Mouse (Mus musculus) stomach, embryonic 16.5 days (tissue): Measurements from ENCODE around the gene A630095N17Rik. TPM values are rescaled to one million over a fixed set of nuclear protein-coding genes. Genes with fewer than 3 reads are reported as not detected.

Source experiments
- ATAC-seq: fragments of 200-750 bp; cut with Nextera tagmentation; 2 replicates; pipeline ENCODE4 v1.8.0; 2017; ENCODE audit warnings: moderate number of reproducible peaks, moderate TSS enrichment; ENCODE audit not compliant: insufficient read depth, low FRiP score
- H3K27ac ChIP-seq: fragments of 300-500 bp; sonication (generic); 2 replicates; pipeline ENCODE4 v1.5.1; 2014; ENCODE audit warnings: low read length
- H3K27me3 ChIP-seq: fragments of 300-500 bp; sonication (generic); 2 replicates; pipeline ENCODE4 v1.6.1; 2014; ENCODE audit warnings: low read length, control low read depth, mixed read lengths; ENCODE audit not compliant: control insufficient read depth, insufficient read depth
- H3K36me3 ChIP-seq: fragments of 300-500 bp; sonication (generic); 2 replicates; pipeline ENCODE4 v1.6.1; 2014; ENCODE audit warnings: low read length; ENCODE audit not compliant: control insufficient read depth, insufficient read depth
- H3K4me1 ChIP-seq: fragments of 300-500 bp; sonication (generic); 2 replicates; pipeline ENCODE4 v1.6.1; 2014; ENCODE audit warnings: low read length, control low read depth, mixed read lengths; ENCODE audit not compliant: control insufficient read depth, insufficient read depth
- H3K4me2 ChIP-seq: fragments of 300-500 bp; sonication (generic); 2 replicates; pipeline ENCODE4 v1.6.1; 2014; ENCODE audit warnings: low read depth, low read length, mixed read lengths
- H3K4me3 ChIP-seq: fragments of 300-500 bp; sonication (generic); replicated peaks from 2 replicates; pipeline ENCODE4 v1.5.1; 2014; ENCODE audit warnings: mild to moderate bottlenecking, low read length
- H3K9ac ChIP-seq: fragments of 300-500 bp; sonication (generic); 2 replicates; pipeline ENCODE4 v1.6.1; 2014; ENCODE audit warnings: low read length
- H3K9me3 ChIP-seq: fragments of 300-500 bp; sonication (generic); replicated peaks from 2 replicates; pipeline ENCODE4 v1.6.1; 2016; ENCODE audit warnings: low read length, control low read depth; ENCODE audit not compliant: control insufficient read depth
- WGBS: fragments of 180-500 bp; shearing (Covaris S2); extraction: QIAGEN DNeasy Blood & Tissue Kit; methylation state at CpG from one replicate; pipeline ENCODE4 v1.1.7; 2014; 5-methylcytosine and 5-hydroxymethylcytosine counted together
- polyA plus RNA-seq: library from polyadenylated mRNA; unstranded; fragments of >200 nt; fragmentation: Nextera tagmentation; extraction: Ambion mirVana; gene quantifications from 2 replicates; pipeline ENCODE4 v1.2.1, GENCODE M21; 2015

Gene A630095N17Rik
- polyA plus RNA-seq, 1 experiment from 2014 or later, result not detected

DNA sequence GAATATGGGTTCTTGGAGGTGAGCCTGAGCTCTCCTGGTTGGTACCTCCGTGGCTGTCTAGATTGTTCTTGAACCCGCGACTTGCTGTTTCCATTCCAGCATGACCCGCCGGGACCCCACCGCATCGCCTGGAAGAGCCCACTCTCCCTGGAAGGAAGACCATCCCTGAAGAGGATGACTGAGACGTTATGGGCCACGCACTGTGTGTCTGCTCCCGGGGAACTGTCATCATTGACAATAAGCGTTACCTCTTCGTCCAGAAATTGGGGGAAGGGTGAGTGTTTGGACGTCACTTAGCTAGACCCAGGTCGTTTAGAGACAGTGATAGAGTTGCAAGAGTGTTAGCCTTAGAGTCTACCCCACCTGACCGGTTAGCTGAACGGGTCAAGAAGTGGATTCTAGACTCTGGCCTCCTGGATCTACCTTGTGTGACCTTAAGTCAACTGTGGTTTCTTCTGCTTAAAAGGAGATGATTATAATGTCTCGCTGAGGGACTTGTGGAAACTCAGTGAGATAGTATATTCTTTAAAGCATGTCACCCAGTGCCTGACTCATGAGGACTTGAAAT lies 20.7 kb downstream of the A630095N17Rik start:
- Histone ChIP-seq H3K4me3 (peak overlapping the region; percentile 96), H3K9ac (peak overlapping the region; percentile 95), H3K4me2 (peak overlapping the region; percentile 88), H3K27ac (peak overlapping the region; percentile 43; the same call in 1 of the 2 replicates), H3K4me1 (peaks cover 32% of the 10 kb centered on the region), H3K36me3 (peaks cover 9% of the 10 kb centered on the region), H3K27me3 (no peaks in the 10 kb centered on the region), H3K9me3 (no peaks in the 10 kb centered on the region)
- no peak for ATAC-seq
- 9% methylated on average over 17 of the region's 17 CpGs for WGBS

DNA sequence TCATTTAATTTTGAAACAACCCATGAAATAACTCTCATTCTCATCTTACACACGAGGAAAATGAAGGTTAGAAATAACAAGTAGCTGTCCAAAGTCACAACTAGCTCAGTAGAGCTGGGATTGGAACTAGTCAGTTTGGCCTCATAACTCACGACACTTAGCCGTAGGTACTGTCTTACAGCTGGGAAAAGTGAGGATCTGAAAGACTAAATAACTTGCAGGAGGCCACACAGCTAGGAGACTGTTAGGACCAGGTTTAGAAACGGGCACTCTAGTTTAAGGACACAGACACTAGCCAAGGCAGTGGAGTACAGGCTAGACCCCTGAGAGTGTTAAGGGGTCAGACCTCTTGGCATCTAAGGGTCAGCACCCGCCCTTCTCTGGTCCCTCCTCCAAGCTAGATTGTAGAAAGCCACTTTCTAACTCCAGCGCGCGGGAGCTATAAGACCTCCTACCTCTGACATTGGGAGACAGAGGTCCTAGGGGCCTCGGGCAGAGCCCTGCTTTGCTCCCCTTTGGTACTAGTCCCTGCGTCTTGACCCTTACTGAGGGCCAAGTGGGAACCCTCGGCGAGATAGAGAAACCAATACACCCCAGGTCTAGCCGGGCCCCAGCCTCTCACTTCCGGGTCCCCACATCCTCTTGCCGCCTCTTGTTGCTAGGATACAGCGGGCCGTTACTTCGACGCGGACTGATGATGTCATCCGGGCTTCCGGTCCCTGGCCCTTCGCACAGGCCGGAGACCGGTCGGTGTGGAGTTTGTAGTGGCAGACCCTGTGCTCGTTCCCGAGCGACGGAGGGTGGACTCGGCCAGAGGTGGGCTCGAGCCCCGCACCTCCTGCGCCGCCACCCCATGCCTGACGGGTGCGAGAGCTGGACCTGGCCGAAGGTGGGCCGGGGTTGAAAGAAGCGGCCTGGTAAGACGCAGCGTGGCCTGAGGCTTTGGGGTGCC lies 21.5 kb downstream of the A630095N17Rik start, which contains the start of the genes Glb1l and Stk16:
TSS of gene Glb1l (minus strand) at position 678 of the 952 bp plus-strand sequence.
TSS of gene Stk16 (plus strand) at position 703 of the 952 bp plus-strand sequence.
- no peaks in the 10 kb centered on the region for H3K27me3 ChIP-seq
- peak within 1 kb of the TSS; percentile 43; the same call in 1 of the 2 replicates for H3K27ac ChIP-seq
- H3K9me3 ChIP-seq, result no peaks in the 10 kb centered on the region
- H3K9ac ChIP-seq, result peak within 1 kb of the TSS; percentile 95
- H3K36me3 ChIP-seq, result peaks cover 9% of the 10 kb centered on the region
- H3K4me2 ChIP-seq, result peak within 1 kb of the TSS; percentile 88
- peak; percentile 88 for ATAC-seq
- 4% methylated on average over 42 of the region's 42 CpGs for WGBS
- H3K4me1 ChIP-seq, result peaks cover 32% of the 10 kb centered on the region
- H3K4me3 ChIP-seq, result peak within 1 kb of the TSS; percentile 96

DNA sequence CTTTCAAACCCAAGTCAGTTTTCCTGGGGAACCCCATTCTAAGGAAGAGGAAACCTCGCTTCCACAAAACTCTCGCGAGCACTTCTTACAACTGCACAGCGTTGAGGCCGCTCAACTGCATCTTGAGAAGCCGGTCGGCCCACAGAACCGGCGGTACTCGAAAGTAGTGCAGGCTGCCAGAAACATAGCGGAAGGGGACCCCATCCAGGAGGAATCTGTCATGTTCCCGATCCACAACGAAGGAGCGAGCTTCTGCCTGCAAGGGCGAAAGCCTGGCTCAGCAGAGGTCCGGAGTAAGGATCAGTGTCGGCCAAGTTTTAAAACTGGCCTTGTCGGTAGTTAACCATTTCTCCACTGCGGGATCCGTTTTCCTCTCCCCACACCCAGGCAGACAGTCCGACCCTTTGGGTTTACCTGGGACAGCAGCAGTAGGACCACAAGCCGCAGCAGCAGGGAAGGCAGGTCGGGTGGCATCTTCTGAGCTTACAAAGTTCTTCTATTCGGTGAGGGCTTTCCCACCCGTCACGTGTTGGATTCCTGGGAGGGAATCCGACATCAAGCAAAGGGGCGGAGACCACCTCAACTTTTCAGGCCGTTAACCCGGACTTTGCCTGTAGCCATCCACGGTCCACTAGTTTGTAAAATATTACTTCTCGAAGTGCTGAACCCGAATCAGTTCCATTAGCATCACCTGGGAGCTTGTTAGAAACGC lies 22.8 kb downstream of the A630095N17Rik start:
- Histone ChIP-seq H3K4me1 (peaks cover 32% of the 10 kb centered on the region), H3K4me3 (peak overlapping the region; percentile 96), H3K27ac (peak overlapping the region; percentile 34), H3K36me3 (peaks cover 5% of the 10 kb centered on the region; the same call in 1 of the 2 replicates), H3K9me3 (no peaks in the 10 kb centered on the region), H3K27me3 (no peaks in the 10 kb centered on the region), H3K9ac (peak overlapping the region; percentile 75), H3K4me2 (peak overlapping the region; percentile 88)
- peak; percentile 10; the same call in 1 of the 2 replicates for ATAC-seq
- WGBS, result 10% methylated on average over 34 of the region's 34 CpGs

DNA sequence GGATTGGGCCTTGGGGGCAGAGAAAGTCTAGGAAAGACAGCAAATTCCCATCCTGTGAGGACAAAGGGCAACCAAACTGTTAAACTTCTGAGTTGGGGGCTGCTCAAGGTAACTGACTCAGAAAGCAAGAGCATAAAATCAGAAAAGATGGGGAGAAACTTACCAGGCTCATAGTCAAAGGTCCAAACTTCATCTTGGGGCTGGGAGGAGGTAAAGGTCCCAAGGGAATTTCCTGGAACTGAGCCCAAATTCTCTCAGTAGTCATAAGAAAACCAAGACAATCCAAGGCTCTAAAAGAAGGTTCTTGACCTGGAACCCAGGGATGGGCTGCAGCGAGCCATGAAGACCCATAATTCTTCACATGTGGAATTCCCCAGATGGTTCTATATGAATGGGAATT lies 30.7 kb downstream of the A630095N17Rik start:
- no peak overlapping the region for H3K4me2 ChIP-seq
- 84% methylated on average over 1 of the region's 1 CpGs for WGBS
- H3K9me3 ChIP-seq, result no peaks in the 10 kb centered on the region
- ATAC-seq, result no peak
- no peak overlapping the region for H3K9ac ChIP-seq
- H3K4me1 ChIP-seq, result no peaks in the 10 kb centered on the region
- H3K27ac ChIP-seq, result no peak overlapping the region
- no peaks in the 10 kb centered on the region for H3K27me3 ChIP-seq
- peaks cover 6% of the 10 kb centered on the region for H3K36me3 ChIP-seq
- H3K4me3 ChIP-seq, result no peak overlapping the region

DNA sequence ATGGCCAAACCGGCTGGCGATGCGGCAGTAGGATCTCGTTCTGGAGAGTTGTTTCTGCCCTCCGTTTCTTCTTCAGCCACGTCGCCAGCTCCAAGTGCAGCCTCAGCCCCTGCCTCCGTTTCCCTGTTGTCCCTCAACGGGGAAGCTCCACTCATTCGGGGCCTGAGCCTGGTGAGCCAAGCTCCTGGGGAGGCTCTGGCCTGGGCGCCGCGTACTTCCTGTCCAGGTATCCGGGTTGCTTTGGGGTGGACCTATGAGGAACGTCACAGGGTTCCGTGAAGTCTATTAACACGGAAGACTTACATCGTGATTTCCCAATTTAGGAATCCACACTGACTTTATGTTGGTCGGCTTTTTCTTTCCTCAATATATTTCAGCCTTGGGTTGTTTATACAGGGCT lies 39.5 kb downstream of the A630095N17Rik start:
- H3K4me3 ChIP-seq, result peak overlapping the region; percentile 92
- no peaks in the 10 kb centered on the region for H3K27me3 ChIP-seq
- peaks cover 17% of the 10 kb centered on the region for H3K4me1 ChIP-seq
- H3K9ac ChIP-seq, result peak overlapping the region; percentile 85
- H3K27ac ChIP-seq, result peak overlapping the region; percentile 97
- peak; percentile 35; the same call in 1 of the 2 replicates for ATAC-seq
- no peaks in the 10 kb centered on the region for H3K9me3 ChIP-seq
- WGBS, result under 1% methylated on average over 19 of the region's 19 CpGs
- H3K36me3 ChIP-seq, result 0 out of 2 replicates have a peak, but pooled peaks cover 4% of the 10 kb centered on the region
- H3K4me2 ChIP-seq, result peak overlapping the region; percentile 71

DNA sequence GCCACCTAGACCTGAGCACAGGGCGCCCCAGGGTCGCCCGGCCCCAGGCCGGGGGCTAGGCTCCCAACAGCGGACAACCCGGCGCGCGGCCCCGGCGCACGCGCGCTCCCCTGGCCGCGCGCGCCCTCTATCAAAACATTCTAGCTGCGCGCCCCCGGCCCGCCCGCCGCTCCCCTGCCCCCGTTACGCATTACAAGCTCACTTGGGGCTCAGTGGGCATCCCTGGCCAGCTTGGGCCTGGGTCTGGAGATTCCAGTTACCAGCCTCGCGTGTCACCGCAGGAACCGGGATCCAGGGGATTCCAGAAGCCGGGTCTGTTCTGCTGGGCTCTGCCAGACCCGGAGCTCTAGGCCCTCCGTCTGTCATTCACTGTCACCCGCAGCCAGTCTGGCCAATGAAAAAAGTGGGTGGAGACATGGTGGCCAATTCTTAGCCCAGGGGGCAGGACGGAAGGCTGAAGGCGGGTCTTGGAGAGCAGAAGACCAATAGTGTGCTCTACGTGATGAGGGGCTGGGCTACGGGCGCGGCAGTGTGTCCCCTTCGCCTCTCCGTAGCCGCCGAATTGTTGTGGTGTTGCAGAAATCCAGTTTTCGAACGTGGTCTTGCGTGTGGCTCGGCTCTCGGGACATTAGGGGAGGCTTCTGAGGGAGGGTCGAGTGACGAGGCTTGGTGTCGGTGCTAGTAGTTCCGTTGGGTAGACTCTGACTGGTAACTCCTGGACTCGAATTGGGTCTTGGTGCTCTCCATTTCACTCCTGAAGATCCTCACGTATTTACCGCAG lies 40.1 kb downstream of the A630095N17Rik start, which contains the start of the genes Ankzf1 and Atg9a:
TSS of gene Ankzf1 (plus strand) at position 530 of the 781 bp plus-strand sequence.
TSS of gene Atg9a (minus strand) at position 575 of the 781 bp plus-strand sequence.
- under 1% methylated on average over 56 of the region's 56 CpGs for WGBS
- H3K27me3 ChIP-seq, result no peaks in the 10 kb centered on the region
- peaks cover 17% of the 10 kb centered on the region for H3K4me1 ChIP-seq
- no peaks in the 10 kb centered on the region for H3K9me3 ChIP-seq
- H3K27ac ChIP-seq, result peak within 1 kb of the TSS; percentile 97
- ATAC-seq, result peak; percentile 100
- peak within 1 kb of the TSS; percentile 92 for H3K4me3 ChIP-seq
- 0 out of 2 replicates have a peak, but pooled peaks cover 4% of the 10 kb centered on the region for H3K36me3 ChIP-seq
- H3K9ac ChIP-seq, result peak within 1 kb of the TSS; percentile 96
- H3K4me2 ChIP-seq, result peak within 1 kb of the TSS; percentile 90

DNA sequence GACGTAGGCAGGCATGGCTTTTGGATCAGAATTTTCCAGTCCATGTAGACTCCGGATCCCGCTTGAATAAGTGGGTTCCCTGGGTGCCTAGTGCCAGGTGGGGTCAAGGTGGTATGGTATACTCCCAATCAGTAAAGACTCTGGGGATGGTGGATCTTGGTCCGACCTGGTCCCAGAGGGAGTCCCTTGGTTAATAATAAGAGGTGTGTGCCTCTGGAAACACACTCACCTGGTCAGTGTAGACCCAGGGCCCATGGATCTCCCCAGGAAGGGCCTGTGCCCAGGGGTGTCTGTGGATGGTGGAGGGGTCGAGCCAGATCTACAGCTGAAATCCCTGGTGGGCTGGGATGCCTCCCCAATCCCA lies 40.7 kb downstream of the A630095N17Rik start:
- peak overlapping the region; percentile 90 for H3K4me2 ChIP-seq
- no peaks in the 10 kb centered on the region for H3K27me3 ChIP-seq
- ATAC-seq, result no peak
- H3K4me1 ChIP-seq, result peaks cover 17% of the 10 kb centered on the region
- peaks cover 7% of the 10 kb centered on the region for H3K36me3 ChIP-seq
- peak overlapping the region; percentile 92 for H3K4me3 ChIP-seq
- H3K9ac ChIP-seq, result peak overlapping the region; percentile 96
- H3K27ac ChIP-seq, result peak overlapping the region; percentile 85
- H3K9me3 ChIP-seq, result no peaks in the 10 kb centered on the region
- WGBS, result 40% methylated on average over 5 of the region's 5 CpGs

DNA sequence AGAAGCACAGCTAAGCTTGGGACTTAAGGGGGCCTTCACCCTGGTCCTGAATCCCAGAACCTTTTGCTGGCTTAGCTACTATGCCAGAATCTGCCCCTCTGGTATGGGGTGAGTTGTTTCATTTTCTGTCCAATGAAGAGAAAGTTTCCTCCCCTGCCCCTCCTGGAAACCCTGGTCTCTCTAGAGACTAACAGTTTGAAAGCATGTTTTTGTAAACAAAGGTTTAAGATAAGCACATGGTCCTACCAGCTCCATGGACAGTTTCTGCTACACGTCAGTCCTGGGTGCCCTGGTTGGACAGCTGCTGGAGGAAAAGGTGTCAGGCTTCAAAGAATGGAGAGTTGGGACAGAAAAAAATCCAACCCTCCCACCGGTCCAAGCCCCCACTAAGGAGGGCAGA lies 41.3 kb downstream of the A630095N17Rik start:
- 41% methylated on average over 2 of the region's 2 CpGs for WGBS

More for the DNA sequence above, 41.3 kb downstream of the A630095N17Rik start:
- Histone ChIP-seq H3K4me3 (0 out of 2 replicates have a peak overlapping the region, but pooled peaks have one; percentile 92), H3K36me3 (peaks cover 10% of the 10 kb centered on the region), H3K9me3 (no peaks in the 10 kb centered on the region), H3K4me2 (peak overlapping the region; percentile 90; the same call in 1 of the 2 replicates), H3K27ac (no peak overlapping the region), H3K27me3 (no peaks in the 10 kb centered on the region), H3K4me1 (peaks cover 17% of the 10 kb centered on the region), H3K9ac (peak overlapping the region; percentile 96)
- no peak for ATAC-seq
